Mouse (Mus musculus): ENCODE measurements around the gene Enpp6.

Gene Enpp6

DNA sequence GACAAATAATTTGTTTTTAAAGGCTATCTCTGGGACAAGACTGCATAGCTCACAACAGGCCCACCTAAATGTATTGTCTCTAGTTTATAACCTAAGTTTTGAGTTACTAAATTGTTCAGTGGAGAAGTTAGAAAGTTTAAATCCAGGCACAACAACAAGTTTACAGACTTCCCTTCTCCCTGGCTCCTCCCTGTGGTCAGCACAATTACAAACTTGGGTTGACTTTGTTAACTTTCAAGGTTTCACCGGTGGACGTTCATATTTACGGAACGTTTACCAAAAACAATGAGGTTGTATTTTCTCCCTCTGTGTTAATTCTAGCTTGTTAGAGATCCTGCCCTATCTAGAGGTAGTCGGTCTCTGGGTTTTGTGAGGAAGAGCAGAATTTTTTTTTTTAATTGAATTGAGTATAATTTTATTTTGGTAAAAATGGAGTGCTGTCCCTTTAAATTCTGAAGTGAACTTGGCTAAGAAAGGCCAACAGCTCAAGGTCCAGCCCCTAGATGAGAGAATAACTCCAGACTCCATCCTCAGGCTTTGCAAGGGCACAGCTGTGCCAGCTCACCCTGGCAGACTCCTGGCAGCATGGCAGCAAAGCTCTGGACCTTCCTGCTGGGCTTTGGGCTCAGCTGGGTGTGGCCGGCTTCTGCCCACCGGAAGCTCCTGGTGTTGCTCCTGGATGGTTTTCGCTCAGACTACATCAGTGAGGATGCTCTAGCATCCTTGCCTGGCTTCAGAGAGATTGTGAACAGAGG is at the start of gene Enpp6:
Gene Enpp6 (plus strand): TSS at position 502 of the 755 bp plus-strand sequence.
- no peak for DNase-seq (ENCODE audit: low spot score)

DNA sequence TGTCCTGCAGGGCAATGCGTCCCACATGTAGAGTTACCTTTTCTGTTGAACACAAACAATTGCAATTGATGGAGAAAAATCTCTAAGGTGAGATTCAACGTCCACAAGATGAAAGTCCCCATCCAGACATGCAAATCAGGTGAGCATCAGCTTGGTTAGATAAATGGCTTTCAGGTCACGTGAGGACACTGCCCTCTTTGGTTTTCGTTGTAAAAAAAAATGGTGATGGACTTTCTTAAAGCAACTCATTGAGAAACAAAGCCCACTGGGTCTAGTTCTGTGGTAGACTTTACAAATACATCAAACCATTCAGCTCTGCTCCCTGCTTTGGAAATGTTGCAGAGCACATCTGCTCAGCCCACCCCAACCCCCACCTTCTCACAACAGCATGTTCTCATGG is 48.5 kb upstream of the Enpp6 start:
- DNase-seq (ENCODE audit: low spot score), result no peak

DNA sequence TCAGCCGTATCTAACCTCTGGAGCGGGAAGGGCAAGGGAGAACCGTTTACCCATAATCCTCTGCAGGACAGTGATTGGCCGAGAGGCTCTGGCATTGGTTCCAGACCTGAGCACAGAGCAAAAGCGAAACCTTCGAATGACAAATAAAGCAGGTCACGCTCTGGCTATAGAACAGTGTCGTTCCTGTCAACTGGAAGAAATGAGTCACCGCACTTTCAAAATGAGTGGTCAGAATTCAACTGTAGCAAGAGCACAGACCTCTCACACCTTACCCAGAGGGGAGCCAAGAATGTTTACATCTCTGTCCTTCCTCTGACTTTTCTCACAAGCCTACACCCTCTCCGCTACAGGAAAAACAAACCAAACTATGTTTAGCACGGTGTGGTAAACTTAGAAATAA is 45.4 kb upstream of the Enpp6 start:
- DNase-seq (ENCODE audit: low spot score), result peak; percentile 53

GRCm38 (mm10) chr8:46941731-46942650 is 44.7 kb upstream of the Enpp6 start:
- no peak for DNase-seq (ENCODE audit: low spot score)

GRCm38 (mm10) chr8:46942651-46943024 is 44.0 kb upstream of the Enpp6 start:
- DNase-seq (ENCODE audit: low spot score), result no peak

DNA sequence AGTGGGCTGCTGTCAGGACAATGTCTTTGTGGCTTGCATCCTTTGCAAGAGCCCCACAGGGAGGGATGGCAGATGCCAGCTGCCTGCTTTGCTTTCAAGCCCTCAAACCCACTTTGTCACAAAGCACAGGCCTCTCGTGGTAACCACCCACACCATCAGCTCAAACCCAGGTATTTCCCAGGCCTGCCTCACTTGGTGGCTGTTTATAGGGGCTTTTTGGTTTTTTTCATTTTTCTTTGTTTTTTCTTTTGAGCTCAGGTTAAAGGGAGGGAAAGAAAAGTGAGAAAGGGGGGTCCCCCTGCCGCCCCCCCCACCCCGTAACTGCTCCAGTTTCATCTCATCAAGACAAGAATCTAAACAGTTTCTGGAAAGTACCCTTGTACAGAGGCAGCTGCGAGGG is 43.4 kb upstream of the Enpp6 start:
- no peak for DNase-seq (ENCODE audit: low spot score)

DNA sequence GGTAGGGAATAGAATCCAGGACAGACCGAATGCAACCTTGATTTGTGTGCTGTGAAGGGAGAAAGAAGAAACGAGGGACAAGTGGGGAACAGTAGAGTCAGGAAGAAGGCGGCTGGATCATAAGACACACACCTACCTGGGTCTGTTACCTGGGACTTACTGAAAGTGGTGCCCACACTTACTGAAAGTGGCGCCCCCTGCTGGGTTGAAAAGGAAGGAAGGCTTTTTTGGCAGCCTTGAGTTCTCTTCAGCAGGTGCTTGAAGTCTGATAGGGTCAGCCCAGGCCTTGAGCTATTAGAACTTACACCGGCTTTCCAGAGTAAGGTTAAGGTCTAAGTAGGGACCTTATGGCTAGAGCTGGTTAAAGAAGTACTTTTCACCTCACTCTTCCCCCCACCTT is 40.5 kb upstream of the Enpp6 start:
- peak; percentile 25 for DNase-seq (ENCODE audit: low spot score)

- no peak for DNase-seq (ENCODE audit: low spot score)
These were observed 38.5 kb upstream of the Enpp6 start for GRCm38 (mm10) chr8:46948091-46948757.

DNA sequence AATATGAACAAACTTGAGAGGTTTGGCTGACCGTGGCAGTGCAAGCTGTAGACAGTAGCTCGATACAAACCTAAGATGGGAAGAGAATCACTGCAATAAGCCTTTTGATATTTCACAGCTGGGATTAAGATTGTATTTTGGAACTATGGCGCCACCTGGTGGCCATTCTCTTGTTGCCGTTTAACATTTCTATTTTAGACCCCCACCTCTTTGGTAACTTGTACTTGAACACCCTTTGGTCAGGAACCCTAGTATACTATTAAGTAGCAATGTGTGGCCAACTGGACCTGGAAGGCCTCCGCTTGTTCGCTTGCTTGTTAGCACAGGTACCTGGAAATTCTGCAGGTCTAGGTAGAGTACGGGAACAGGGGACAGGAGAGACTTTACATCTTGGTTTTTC is 33.2 kb upstream of the Enpp6 start:
- peak; percentile 55 for DNase-seq (ENCODE audit: low spot score)

DNA sequence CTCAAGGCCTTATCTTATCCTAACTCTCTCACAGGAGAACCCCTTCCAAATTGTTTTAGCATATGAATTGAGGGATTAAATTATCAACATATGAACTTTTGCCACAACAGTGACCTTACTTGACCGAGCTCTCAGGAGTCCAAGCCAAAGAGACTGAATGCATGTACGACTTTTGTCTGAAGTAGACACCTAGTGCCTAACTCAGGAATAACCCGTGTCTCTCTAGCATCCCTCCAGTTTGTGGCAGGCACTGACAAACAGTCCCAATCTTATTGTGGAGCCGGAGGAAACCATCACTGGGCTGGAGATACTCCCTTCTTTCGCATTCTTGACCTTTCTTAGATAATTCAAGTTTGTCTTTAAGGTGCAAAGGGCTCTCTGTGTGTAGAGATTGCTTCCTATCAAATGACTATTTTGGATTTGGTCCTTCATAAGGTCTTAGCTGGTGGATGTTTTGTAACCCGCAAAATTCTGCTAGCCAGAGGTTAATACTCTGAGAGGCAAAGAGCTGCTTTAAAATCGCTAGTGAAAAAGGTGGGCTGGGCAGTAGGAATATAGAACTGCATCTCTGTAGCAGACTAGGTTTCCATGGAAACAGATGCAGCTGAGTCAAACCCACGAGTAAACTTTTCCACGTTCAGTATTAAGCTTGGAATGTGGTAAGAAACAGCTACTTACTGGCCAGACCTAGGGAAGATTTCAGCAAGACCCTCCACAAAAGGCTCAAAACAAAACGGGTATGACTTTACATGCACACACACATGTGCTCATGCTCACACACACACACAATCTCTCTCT is 23.9 kb upstream of the Enpp6 start:
- no peak for DNase-seq (ENCODE audit: low spot score)

DNA sequence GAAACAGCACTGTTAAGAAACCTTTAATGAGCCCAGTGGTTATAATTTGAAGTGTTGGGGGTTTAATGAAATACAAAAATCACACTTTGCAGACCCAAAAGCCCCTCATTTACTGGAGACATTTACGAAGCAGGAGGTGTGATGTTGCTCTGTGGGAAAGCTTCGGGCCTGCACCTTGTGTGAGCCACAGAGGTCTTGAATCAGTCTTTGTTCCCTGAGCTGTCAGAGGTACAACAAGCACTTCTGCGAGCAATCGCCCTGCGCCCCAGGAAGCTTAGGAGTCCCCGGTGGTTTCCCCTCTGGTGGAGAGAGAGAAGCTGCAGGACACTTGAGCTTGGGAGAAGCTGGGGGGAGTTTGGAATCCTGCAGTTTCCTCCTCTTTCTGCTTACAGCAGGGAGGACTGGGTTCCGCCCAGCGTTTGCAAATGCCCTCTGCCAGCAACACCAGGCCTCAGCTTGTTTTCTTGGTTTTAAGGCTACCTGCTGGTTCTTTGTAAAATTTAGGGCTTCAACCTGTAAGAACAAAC is 23.0 kb upstream of the Enpp6 start:
- no peak for DNase-seq (ENCODE audit: low spot score)

DNA sequence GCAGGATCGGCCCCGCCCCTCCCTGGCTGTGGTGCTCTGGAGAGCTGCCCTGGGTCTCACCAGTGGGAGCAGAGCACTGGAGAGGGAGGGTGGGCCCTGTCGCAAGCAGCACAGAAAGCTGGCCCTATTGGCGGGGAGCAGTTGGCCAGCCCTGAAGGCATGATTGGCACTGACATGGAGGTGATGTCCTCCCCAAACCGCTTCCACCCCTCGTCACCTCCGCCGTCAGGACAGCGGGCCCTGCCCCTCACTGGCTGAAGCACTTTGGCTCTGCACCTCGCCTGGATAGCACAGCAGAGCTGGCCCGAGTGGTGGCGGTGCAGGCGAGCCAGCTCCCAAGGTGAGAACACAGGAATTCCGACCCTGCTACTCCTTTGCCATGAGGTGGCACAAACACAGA is 20.9 kb upstream of the Enpp6 start:
- no peak for DNase-seq (ENCODE audit: low spot score)

GRCm38 (mm10) chr8:46968721-46969120 is 18.0 kb upstream of the Enpp6 start:
- DNase-seq (ENCODE audit: low spot score), result no peak

DNA sequence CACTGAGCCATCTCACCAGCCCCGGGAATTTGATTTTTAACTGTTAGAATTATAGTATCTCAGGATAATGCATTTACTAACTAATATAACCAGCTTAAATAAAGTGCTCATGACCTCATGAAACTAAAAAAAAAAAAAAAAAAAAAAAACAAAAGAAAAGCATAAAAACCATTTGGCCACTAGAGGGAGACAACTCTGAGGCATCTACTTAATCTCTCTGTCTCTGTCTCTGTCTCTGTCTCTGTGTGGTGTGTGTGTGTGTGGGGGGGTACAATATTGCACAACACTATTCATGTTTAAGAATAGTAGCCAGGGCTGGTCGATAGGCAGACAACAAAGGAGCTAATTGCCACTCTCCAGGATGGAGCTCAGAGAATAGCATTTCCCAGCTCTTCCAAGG is 17.3 kb upstream of the Enpp6 start:
- DNase-seq (ENCODE audit: low spot score), result no peak

GRCm38 (mm10) chr8:46977376-46977775 is 9.3 kb upstream of the Enpp6 start:
- DNase-seq (ENCODE audit: low spot score), result no peak

DNA sequence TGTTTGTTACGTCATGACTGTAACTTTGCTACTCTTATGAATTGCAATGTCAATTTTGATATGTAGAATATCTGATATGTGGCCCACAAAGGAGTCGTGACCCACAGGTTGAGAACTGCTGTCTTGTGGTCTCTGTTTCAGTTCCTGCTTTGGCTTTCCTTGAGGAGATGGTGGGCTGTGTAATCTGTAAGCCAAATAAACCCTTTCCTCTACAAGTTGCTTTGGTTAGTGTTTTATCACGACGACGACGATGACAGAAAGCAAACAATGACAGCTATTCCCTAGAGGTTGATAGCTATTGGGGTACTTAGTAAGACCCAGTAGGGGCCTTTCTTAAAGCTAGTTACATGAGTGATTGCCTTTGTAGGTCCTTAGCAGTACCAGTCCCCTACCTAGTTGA is 4.5 kb upstream of the Enpp6 start:
- no peak for DNase-seq (ENCODE audit: low spot score)

GRCm38 (mm10) chr8:46982770-46983169 is 3.9 kb upstream of the Enpp6 start:
- no peak for DNase-seq (ENCODE audit: low spot score)

- DNase-seq (ENCODE audit: low spot score), result no peak
These were observed 2.0 kb upstream of the Enpp6 start for GRCm38 (mm10) chr8:46984647-46985046.

DNA sequence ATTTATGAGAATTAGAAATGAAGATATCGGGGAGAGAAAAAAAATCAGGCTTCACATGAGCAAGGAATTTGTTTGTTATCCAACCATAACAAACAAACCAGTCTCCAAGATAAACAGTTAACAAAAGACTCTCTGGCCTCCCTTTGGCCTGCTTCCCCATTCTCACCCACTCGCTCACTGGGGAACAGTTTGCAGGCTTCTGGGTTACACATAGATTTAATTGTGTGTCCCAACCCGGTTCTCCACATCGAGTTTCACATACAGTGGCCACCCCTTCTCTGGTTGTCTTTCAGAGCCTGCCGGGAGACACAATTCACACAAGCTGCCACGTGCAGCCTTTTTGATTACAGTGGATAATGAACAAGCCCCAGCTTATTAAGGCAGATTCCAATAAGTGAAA is 1.7 kb downstream of the Enpp6 start:
- no peak for DNase-seq (ENCODE audit: low spot score)

- DNase-seq (ENCODE audit: low spot score), result no peak
These were observed 4.4 kb downstream of the Enpp6 start for GRCm38 (mm10) chr8:46991081-46991480.

DNA sequence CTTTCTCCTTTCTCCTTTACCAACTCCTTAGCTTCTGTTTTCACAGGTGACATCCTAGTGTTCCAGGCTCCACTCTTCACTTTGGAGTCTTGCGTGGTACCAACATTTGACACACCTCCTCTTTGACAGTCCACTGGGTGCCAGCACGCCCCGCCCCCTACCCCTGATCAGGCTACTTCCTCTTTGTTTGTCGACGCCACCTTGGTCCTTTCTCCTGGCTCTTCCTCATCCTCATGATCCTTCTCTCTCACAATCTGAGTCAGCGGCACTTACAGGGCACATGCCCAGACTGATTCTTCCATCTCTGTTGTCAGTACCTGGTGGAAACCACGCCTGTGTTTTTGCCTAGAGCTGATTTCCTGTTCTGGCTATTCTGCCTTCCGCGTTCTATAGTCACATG is 5.9 kb downstream of the Enpp6 start:
- DNase-seq (ENCODE audit: low spot score), result no peak
